Mouse (Mus musculus) left cerebral cortex, postnatal 10 days (tissue): ENCODE data around the gene Gucy2d. TPM values are rescaled to one million over a fixed set of nuclear protein-coding genes. Genes with fewer than 3 reads are reported as not detected.

ENCODE experiments used
- DNase-seq, 2 experiments: peaks; one replicate each; pipeline ENCODE4 v3.0.0; 2021 to 2022; ENCODE audit warnings: low spot score in 2 of 2, mixed read lengths in 1 of 2; ENCODE audit errors: extremely low spot score in 1 of 2
- intact Hi-C: fragments of 180-260 bp; cut with DNase I; formaldehyde crosslinking; loops from one replicate; pipeline ENCODE4 v1.15.1; 2025
- total RNA-seq, 2 experiments: library from RNA; stranded (reverse); gene quantifications; 2 replicates each; pipeline ENCODE4 v1.2.3; 2021

Gene Gucy2d
- total RNA-seq, 2 experiments from 2014 or later, result not detected

- peak; percentile 48 to 73 for DNase-seq
- intact Hi-C loops, result loop anchor here (2.0 to 10.0 kb wide), 2 partner anchors 82 to 286 kb away; partner anchors contain the start of gene Omp
Measured at GRCm38 (mm10) chr7:98430785-98431184, 9.4 kb upstream of the Gucy2d start.

DNA sequence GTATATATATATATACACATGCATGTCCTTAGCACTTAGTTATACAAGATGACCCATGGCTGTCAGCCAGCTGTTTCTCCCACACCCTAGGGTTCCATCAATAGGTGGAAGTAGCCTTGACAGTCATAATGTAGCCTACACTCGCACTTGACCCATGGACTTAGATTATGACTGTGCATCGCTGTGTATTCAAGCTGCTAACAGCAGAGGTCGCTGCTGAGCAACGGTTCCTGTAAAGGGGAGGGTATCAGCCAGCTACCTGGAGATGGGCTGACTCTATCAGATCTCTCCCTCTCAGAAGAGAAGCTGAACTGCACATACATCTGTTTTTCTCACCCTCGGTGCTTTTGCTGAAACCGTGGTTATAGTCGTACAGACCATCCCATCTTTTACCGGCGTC lies 2.6 kb upstream of the Gucy2d start:
- intact Hi-C loops, result loop anchor here (10.0 kb wide), 1 partner anchor 293 kb away; the partner anchor contains the start of gene Omp
- DNase-seq, result no peak

DNA sequence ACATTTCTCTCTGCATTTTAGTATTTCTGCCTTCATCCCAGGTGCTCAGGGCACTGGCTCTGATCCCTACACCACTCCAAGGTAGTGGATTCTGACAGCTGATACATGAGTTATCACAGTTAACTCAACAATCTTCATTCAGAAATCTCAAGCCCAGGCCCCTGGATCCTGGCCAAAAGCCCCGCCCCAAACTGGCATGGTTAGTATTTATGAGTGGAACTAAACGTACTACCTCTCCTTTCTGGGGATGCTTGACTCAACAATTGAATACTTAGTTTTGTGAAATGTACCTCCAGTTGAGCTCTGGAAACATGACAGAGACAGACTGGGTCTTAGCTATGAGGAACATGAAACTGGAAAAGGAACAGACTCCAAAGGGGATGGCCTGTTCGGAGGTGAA lies 6.7 kb downstream of the Gucy2d start:
- intact Hi-C loops, result no loop called here
- DNase-seq, result no peak

DNA sequence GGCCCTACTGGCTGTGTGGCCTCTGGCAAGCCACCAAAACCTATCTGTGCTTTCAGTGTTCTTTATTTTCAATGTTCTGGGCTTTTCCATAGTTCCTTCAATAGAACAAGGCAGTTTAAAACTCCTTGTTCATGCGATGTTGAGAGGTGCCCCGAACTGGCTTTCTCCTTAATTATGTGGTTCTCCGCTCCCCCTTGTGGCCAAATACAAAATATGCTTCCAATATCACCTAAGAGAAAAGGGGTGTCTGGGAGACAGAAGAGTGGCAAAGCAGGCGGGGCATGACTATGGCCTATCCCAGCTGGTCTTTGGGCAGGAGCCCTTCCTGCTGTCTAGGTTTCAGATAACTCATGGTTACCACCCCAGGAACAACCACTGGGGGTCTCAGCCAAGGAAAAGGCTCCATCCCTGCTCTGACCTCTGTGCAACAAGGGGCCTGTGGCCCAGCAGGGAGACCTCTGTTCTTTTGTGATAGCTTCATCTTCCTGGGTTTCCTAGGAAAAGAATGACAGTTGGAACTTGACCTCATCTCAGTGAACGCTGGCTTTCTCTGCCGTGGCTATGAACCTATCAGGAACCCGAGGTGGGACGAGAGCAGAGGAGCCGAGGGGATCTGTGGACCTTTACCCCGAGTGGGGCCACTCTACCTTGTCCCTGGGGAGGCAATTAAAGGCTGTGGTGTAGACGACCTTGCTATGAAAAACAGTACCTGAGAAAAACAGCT lies 7.5 kb downstream of the Gucy2d start:
- intact Hi-C loops, result no loop called here
- DNase-seq, result peak in 1 of 2 experiments; percentile 23

DNA sequence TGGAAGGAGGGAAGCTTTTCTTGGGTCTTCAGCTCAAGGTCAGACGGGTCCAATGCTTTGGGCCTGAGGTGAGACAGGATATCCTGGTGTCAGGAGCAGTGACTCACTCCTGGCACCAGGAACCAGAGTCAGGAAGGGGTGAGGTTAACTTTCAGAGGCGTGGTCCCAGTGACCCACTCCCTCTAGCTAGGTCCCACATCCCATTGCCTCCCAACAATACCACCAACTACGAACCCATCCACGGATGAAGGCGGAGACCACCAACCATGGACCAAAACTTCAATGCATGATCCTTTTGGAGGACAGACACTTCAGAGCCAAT lies 8.1 kb downstream of the Gucy2d start:
- intact Hi-C loops, result no loop called here
- DNase-seq, result no peak

DNA sequence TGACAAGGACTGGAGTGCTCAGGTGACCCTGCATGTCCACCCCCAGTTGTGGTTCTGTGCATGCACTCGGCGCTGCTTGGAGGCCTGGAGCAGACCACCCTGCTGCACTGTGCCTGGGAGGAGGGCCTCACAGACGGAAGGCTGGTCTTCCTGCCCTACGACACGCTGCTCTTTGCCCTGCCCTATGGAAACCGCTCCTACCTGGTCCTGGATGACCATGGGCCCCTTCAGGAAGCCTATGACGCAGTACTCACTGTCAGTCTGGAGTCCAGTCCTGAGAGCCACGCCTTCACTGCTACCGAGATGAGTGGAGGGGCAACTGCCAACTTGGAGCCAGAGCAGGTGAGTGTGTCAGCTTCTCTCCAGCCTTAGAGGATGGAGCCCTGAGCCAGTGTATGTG lies 9.5 kb downstream of the Gucy2d start:
- no peak for DNase-seq
- intact Hi-C loops, result no loop called here

DNA sequence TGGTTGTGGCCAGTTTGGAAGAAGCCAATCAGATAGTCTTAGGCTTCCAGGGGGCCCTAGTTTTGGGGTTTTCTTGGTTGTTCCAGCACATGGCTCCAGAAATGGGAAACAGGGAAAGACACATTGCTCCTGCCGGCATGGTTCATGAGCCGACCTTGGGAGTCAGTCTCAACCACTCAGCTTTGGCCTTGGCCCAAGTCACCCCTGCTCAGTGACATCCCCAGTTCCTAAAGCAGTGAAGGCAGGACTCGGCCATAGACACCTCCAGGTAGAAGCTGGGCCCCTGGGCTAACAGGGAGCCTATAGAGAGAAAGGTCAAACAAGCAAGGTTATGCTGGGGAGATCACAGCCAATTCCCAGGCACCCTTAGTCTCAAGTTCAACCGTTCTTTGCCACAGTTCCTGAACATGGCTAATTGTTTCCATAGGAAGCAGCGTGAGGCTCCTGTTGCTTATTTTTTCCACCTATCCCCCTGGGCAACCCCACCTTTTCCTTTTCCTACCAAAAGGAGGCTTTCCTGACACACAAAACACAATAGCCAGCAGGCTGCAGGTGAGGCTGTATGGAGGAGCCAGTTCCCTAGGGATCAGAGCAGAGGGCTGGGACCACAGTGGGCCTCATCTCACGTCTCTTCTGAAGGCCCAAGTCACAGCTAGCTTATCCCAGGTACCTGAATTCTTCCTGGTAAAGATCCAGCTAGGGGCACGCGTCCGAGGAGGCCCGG lies 14.3 kb downstream of the Gucy2d start:
- intact Hi-C loops, result no loop called here

DNA sequence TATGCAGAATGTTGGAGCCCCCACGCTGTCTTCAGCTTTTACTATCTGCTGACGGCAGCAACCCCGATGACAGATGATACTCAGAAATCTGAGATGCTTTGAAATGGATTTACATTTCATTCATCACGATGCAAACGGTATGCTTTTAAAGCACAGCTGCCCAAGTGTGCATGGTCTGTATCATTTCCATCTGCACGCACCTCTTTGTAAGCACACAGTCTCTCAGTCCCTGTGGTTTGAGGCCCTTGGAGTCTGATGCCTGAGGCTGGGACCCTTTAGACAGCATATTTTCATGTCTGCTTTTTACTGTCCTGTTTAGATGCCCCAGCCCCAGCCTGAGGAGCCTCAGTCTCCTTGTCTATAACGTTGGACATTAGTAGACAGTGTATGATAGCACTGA lies 20.1 kb downstream of the Gucy2d start:
- DNase-seq, result no peak
- intact Hi-C loops, result no loop called here

More for the DNA sequence above, 14.3 kb downstream of the Gucy2d start:
- DNase-seq, result no peak

GRCm38 (mm10) chr7:98469089-98469488 lies 28.9 kb downstream of the Gucy2d start:
- intact Hi-C loops, result no loop called here
- DNase-seq, result no peak

GRCm38 (mm10) chr7:98472529-98472928 lies 32.3 kb downstream of the Gucy2d start:
- no peak for DNase-seq
- intact Hi-C loops, result no loop called here

DNA sequence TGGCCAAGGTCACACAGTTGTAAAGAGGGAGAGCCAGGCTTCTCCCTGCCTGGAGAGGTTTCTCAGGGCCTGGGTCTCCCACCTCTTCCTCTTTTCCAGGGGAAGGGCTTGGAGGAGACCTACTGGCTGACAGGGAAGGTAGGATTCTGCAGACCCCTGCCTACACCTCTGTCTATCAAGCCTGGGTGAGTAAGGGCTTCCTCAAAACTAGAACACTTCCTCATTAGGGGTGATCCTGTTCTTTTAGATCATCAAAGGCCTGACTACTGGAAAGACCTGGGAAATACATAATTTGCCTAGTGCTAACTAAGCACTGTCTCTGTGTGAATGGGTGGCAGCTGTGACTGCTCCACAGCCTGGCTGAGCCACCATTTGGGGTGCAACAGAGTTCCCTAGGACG lies 34.3 kb downstream of the Gucy2d start:
- intact Hi-C loops, result no loop called here
- no peak for DNase-seq

GRCm38 (mm10) chr7:98477153-98477552 lies 36.9 kb downstream of the Gucy2d start:
- DNase-seq, result no peak
- intact Hi-C loops, result no loop called here

GRCm38 (mm10) chr7:98480481-98480880 lies 40.3 kb downstream of the Gucy2d start:
- intact Hi-C loops, result loop anchor here (5.0 to 10.0 kb wide), 3 partner anchors 107 to 224 kb away; partner anchors contain the start of gene Thap12
- no peak for DNase-seq

DNA sequence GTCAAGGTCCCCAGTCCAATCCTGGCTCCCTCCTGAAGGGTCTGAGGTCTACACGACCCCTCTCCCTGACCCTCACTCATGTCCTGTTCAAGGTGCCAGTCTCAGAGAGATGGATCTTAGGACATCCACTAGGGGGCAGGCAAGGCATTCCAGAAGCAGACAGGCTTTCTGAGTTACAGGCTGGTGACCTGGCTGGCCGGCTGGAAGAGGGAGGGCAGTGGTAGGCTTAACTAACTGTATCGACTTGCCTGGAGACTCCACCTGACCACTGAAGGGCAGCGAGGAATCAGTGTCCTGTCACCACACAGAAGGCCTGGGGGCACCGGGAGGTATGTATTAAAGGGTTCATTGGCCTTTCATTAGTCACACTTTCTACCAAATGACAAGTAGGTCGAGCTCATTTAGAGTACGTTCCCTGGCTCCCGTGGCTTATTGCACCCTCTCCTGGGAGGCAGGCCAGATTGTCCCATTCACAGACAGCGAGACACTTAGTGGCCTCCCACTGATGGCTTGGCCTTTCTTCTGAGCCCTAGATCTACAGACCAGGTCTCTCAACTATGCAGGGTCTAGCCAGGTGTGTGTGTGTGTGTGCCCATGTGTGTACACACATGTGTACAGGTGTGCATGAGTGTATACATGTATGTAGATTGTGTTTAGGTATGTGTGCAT lies 41.0 kb downstream of the Gucy2d start:
- intact Hi-C loops, result loop anchor here (5.0 to 10.0 kb wide), 3 partner anchors 106 to 224 kb away; partner anchors contain the start of gene Thap12
- peak; percentile 61 to 85 for DNase-seq

- intact Hi-C loops, result loop anchor here (5.0 to 10.0 kb wide), 3 partner anchors 105 to 223 kb away; partner anchors contain the start of gene Thap12
Measured at GRCm38 (mm10) chr7:98481861-98482260, 41.6 kb downstream of the Gucy2d start.

GRCm38 (mm10) chr7:98482551-98483267 lies 42.5 kb downstream of the Gucy2d start:
- intact Hi-C loops, result loop anchor here (5.0 to 10.0 kb wide), 3 partner anchors 105 to 222 kb away; partner anchors contain the start of gene Thap12
- DNase-seq, result peak in 1 of 2 experiments; percentile 41

More at GRCm38 (mm10) chr7:98481861-98482260, 41.6 kb downstream of the Gucy2d start:
- DNase-seq, result no peak

GRCm38 (mm10) chr7:98483268-98483607 lies 43.0 kb downstream of the Gucy2d start:
- DNase-seq, result no peak
- intact Hi-C loops, result loop anchor here (5.0 to 10.0 kb wide), 3 partner anchors 104 to 222 kb away; partner anchors contain the start of gene Thap12

- DNase-seq, result no peak
- intact Hi-C loops, result loop anchor here (5.0 to 10.0 kb wide), 3 partner anchors 102 to 220 kb away; partner anchors contain the start of gene Thap12
Measured at GRCm38 (mm10) chr7:98484878-98485277, 44.7 kb downstream of the Gucy2d start.

DNA sequence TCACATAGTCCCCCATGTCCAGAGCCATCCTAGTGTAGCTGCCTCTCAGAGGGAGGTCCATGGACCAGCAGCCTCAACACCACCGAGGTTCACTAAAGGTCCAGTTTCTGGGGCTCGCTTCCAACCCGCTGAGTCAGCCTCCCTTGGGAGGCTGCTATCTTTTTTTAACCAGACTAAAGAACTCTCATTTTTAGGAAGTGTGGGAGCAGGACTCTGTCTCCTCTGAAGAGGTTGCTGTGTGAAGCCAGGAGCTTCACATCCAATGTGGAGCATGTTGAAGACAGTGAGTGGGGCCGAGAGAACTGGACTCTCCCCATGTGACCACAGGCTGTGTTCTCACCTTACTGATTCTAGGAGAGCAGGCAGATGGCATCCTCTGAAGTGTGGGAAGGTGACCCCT lies 45.3 kb downstream of the Gucy2d start:
- DNase-seq, result peak in 1 of 2 experiments; percentile 30
- intact Hi-C loops, result loop anchor here (10.0 kb wide), 1 partner anchor 219 kb away; the partner anchor contains the start of gene Thap12
